Mouse (Mus musculus) CD8-positive naive resting alpha-beta T cell, adult 57 days (primary cell): ENCODE results near the gene Rnf183. TPM values are rescaled to one million over a fixed set of nuclear protein-coding genes. Genes with fewer than 3 reads are reported as not detected.

Source experiments
- total RNA-seq: library from RNA; stranded (reverse); gene quantifications from one replicate; pipeline ENCODE4 v1.2.4, GENCODE M21; 2023

Gene Rnf183
- total RNA-seq: not detected

DNA sequence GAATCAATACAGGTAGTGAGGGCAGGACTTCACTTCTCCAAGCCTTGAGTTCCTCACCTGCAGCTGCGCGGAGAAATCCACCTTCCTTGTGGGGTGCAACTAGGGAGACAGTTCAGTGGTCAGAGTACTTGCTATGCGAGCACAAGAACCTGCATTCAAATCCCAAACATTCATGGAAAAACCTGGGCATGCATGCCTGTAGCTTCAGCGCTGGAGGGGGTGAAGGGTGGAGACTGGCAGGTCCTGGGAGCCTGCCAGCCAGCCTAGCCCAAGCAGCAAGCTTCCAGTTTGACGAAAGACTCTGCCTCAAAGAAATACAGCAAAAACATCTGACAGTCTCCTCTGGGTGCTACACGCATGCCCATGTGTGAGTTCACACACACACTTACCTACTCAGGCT is at the start of gene Rnf183:
Gene Rnf183 (minus strand): TSS at position 172 of the 400 bp plus-strand sequence.

DNA sequence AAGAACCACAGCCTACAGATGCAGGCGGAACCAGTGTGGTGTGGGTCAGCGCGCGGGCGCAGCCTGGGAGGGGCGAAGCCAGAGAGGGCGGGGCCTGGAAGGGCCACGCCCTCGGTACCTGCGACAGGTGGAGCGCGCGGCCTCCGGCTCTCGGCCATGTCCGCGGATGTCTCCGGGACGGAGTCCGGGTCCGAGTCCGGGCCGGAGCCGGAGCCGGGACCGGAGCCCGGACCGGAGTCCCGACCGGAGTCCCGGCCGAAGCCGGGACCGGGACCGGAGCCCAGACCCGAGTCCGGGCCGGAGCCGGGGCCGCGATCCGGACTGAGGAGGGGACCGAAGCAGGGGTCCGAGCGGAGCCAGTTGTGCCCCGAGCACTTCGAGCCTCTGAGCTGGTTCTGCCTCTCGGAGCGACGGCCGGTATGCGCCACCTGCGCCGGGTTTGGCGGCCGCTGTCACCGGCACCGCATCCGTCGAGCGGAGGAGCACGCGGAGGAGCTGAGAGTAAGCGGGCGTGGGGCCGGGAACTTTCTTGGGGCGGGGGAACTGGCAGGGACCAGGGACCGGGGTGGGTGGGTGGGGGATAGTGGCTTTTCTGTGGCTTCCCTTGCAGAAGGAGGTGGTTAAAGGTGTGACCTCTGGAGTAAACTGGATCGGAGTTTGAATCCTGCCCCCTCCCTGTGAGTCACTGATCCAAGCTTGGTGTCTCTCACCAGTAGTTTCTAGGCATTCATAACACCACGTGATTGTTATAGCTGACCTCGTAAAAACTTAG is 45.1 kb upstream of the Rnf183 start, which contains the start of gene Bspry:
Gene Bspry (plus strand): TSS at position 117 of the 772 bp plus-strand sequence.

DNA sequence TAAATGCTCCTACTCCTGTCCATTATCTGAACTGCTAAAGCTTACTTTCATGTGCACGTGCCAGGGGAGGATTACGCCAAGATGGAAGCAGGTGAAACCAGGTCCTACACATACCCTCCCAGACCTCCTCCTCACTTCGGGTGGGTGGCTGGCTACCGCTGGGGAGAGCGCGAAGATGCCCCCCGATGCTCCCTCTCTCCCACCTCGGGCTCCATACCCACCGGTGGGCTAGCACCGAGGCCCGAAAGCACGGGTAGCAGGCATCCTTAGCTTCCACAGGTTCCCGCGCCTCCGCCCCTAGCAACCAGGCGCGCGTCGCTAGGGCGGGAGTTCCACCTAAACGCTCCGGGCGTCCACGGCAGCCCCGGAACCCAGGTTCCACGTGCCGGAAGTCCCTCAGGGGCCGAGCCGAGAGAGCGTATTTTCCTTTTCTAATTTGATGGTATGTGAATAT is 35.6 kb upstream of the Rnf183 start, which contains the start of gene Wdr31:
Gene Wdr31 (minus strand): TSS at position 299 of the 454 bp plus-strand sequence.

DNA sequence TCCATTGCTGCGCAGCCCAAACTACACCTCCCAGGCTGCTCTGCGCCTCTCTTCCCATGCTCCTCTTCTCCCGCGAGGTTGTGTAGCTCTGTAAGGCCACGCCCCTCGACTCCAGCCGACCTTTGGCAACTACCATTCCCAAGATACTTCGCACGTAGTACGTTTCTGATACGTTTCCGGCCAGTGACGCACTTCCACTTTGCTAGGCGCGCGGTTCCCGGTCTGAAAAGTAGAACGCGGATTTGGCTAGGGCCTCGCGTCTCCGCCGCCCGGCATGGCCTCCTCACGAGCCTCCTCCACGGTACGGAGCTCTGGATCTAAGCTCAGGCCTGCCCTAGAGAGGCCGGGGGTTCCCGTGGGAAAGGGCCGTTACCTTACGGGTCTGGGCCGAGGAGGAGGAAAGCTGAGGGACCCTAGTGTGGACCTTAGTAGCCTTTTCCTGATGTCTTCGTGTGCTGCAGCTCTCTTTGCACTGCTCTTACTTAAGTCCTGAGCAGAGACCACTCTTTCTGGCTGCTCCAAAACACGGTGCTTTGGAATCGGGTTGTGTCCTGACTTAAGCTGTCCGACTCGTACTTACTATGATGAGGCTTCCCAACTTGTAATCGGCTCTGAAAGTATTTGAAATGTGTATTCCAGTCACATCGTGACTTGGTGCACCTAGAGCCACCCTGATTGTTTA is 26.3 kb downstream of the Rnf183 start, which contains the start of the genes Cdc26 and Prpf4:
Gene Cdc26 (minus strand): TSS at position 42 of the 682 bp plus-strand sequence.
Gene Prpf4 (plus strand): TSS at position 197 of the 682 bp plus-strand sequence.

Other genes starting within 250 kb of the Rnf183 start
- gene Zfp37, start 204.2 kb downstream of the Rnf183 start, total RNA-seq: not detected
- gene Slc31a2, start 172.7 kb downstream of the Rnf183 start, total RNA-seq: 3.6 TPM
- 85.9 TPM for gene Fkbp15, start 74.7 kb downstream of the Rnf183 start, total RNA-seq
- 8.1 TPM for gene Slc31a1, start 74.5 kb downstream of the Rnf183 start, total RNA-seq
- gene Cdc26, start 26.6 kb downstream of the Rnf183 start, total RNA-seq: 46.1 TPM
- 24.8 TPM for gene Prpf4, start 26.5 kb downstream of the Rnf183 start, total RNA-seq
- gene Wdr31, start 35.6 kb upstream of the Rnf183 start, total RNA-seq: not detected
- gene Bspry, start 44.8 kb upstream of the Rnf183 start, total RNA-seq: 0.95 TPM
- gene Hdhd3, start 68.2 kb upstream of the Rnf183 start, total RNA-seq: not detected
- 13.2 TPM for gene Alad, start 84.7 kb upstream of the Rnf183 start, total RNA-seq
- gene Pole3, start 89.8 kb upstream of the Rnf183 start, total RNA-seq: 20.5 TPM
- 2.5 TPM for gene 4933430I17Rik, start 90.1 kb upstream of the Rnf183 start, total RNA-seq
- 77.5 TPM for gene Rgs3, start 124.6 kb upstream of the Rnf183 start, total RNA-seq